Mouse (Mus musculus) adrenal gland, postnatal 10 days (tissue): ENCODE measurements around the gene Lpcat2b. TPM values are rescaled to one million over a fixed set of nuclear protein-coding genes. Genes with fewer than 3 reads are reported as not detected.

Experiments used
- DNase-seq: peaks from one replicate; pipeline ENCODE4 v3.0.0; 2021; ENCODE audit warnings: mixed read lengths
- total RNA-seq, 2 experiments: library from RNA; stranded (reverse); gene quantifications; 2 replicates each; pipeline ENCODE4 v1.2.3; 2021

The Lpcat2b gene
- total RNA-seq, 2 experiments from 2014 or later = not detected

DNA sequence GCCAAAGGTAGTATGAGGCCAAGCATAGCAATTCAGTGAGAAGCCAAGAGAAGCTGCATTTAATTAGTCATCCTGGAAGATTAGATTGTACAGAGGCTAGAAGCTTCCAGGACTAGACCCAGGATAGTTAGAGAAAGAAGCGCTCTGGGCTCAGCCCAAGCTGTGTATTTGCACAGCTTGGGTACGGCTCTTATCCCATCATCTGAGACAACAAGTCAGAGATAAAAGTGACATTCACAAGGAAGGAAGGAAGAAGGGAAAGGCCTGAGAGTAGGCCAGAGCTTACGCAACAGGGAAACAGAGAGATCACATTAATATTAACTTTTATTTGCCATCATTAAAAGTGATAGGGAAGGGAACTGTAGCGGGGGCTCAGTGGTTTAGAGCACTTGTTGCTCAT is 16.6 kb downstream of the Lpcat2b start:
- no peak for DNase-seq

- DNase-seq = no peak
Observed at GRCm38 (mm10) chr5:107448784-107449183, 17.4 kb downstream of the Lpcat2b start.

- no peak for DNase-seq
Observed at GRCm38 (mm10) chr5:107449620-107450019, 18.3 kb downstream of the Lpcat2b start.

DNA sequence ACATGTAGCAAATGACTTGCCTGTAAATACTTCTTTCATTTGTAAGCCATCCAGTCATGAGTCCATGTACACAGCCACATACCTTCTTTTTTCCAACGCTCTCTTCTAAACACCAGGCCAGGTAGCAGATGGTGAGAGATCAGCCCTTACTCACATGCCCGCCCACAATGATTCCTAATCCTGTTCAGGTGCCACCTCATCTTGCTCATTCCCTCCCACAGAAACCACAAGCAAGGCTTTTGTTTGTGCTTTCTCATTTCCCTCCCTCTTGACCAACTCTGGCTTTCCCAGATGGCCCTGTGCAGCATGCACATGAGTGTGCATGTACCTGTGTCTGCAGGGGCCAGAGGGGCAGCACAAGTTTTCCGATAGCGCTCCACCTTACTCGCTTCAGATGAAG is 18.9 kb downstream of the Lpcat2b start:
- no peak for DNase-seq

DNA sequence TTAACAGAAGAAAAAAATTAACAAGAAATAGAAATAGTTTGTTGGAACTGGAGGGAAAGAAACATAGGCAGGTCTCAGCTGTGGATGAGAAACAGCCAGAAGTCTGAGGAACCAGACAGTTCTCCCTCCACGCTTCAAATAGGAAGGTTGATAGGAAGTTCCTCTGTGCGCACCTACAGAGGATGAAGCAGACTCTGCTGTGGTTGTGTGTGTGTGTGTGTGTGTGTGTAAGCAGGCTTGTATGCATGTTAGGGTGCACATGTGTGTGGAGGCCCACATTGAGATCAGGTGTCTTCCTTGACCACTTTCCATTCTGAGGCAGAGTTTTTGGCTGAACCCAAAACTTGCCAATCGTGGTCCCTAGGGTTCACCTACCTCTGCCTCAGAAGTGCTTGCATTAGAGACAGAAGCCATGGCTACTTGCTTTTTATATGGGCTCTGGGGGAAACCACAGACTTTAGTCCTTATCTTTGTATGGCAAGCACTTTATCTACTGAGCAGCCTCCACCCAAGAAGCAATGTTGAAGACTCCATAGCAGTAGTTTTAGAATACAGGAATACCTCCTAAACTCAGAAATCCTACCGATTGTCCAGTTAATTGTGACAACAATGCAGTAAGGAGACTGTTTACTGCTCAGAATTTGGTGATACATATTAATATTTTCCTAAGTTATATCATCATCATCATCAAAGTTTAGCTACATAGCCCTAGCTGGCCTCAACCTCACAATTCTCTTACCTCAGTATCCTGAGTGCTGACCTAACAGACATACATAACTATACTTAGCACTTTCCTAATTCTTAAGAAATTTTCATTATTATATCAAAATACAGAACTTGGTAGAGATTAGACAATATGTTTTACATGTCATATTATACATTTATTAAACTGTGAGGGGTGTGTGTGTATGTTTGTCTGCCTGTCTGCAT is 31.1 kb downstream of the Lpcat2b start:
- no peak for DNase-seq

- DNase-seq = no peak
Observed at GRCm38 (mm10) chr5:107466501-107466900, 35.2 kb downstream of the Lpcat2b start.

DNA sequence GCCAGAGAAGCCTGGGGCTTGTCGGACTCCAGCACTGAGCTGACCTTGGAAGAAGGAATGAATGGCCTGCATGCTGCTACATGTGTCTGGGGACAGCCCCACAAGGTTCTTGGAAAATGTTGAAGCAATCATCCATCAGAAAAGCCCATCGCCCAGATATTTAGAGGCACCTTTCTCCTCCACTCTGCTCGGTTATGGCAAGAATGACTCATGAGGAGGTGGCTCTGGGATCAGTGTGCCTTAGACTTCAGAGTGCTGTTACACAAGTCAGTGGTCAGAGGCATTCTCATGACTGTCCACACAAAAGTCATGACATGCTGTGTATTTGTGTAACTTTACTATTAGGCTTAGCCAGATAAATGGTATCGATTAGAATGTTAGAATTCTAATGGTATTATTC is 35.7 kb downstream of the Lpcat2b start:
- DNase-seq = no peak

DNA sequence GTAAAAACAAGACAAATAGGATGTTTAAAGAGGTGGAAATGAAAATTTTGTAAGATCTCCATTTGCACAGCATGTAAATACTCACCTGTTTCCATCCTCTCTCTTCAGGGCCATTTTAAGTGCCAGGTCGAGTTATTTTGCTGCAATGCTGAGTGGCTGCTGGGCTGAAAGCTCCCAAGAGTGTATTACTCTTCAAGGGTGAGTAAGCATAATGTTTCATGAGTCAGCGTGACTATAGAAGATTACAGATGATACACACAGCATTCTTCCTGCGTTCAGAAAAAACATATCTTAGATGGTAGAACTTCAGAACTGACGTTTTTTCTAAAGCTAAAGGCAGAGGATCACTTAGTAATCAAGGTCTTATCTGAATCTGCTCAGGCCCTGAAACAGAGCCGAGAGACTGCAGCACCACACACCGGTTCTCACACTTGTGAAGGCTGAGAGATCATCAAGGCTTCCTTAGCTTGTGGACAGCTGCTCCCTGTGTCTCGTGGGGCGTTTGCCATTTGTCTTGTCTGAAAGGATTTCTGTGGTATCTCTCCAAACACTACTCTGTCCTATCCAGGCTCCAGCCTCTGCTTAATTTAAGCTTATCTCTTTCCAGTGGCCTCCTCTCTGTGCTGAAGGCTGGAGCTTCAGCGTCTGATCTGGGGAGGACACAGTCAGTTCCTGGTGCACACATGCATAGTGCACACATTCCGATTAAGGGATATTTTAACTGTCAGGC is 39.4 kb downstream of the Lpcat2b start:
- no peak for DNase-seq

DNA sequence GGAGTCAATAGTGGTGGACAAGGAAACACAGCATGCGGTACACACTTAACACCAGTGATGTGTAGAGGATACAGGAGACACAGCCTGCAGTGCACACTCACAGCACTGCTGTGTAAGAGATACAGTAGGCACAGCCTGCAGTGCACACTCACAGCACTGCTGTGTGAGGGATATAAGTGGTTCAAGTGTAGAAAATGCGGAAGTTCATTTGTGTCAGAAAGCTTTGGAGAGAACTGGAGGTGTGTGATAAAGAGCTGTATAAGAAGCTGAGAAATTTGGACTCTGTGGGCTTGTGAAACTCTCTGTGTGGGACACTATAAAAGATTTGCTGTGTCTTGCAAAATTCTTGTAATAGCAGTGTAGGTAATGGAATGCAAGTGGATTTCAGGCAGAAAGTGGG is 48.8 kb downstream of the Lpcat2b start:
- DNase-seq = no peak

Other genes with a start within 250 kb of the Lpcat2b start
- 100 to 1,000 TPM; 125 to 160 TPM for gene Tgfbr3, start 141.9 kb upstream of the Lpcat2b start, total RNA-seq
- 1 to 10 TPM; 2.6 to 3.5 TPM for gene Brdt, start 100.4 kb upstream of the Lpcat2b start, total RNA-seq
- gene Ephx4, start 28.8 kb upstream of the Lpcat2b start, total RNA-seq = 1 to 10 TPM in 1 of 2 experiments, under 1 TPM in 1; 0.75 to 1.4 TPM
- gene Btbd8, start 6.4 kb downstream of the Lpcat2b start, total RNA-seq = 10 to 100 TPM in 1 of 2 experiments, 1 to 10 TPM in 1; 6.9 to 12.0 TPM
- gene Gm42669, start 76.1 kb downstream of the Lpcat2b start, total RNA-seq = under 1 TPM in 1 of 2 experiments, not detected in 1; 0.18 TPM
- under 1 TPM in 1 of 2 experiments, not detected in 1; 0.18 TPM for gene 1700028K03Rik, start 103.2 kb downstream of the Lpcat2b start, total RNA-seq
- 10 to 100 TPM; 13.8 to 18.3 TPM for gene Rpap2, start 165.8 kb downstream of the Lpcat2b start, total RNA-seq
- 10 to 100 TPM; 10.8 to 15.4 TPM for gene Glmn, start 166.3 kb downstream of the Lpcat2b start, total RNA-seq